Mouse (Mus musculus): ENCODE measurements around the gene Sh3gl1. TPM values are rescaled to one million over a fixed set of nuclear protein-coding genes. Genes with fewer than 3 reads are reported as not detected.
A peak's percentile ranks its signal among the peaks of the same experiment; 100 is the strongest.

The Sh3gl1 gene
- polyA plus RNA-seq, 1 experiment from 2014 or later = 85.2 TPM

GRCm38 (mm10) chr17:56031431-56031830 lies 5.0 kb downstream of the Sh3gl1 start:
- in situ Hi-C loops (cut with MboI; ENCODE audit: low pct_unique_long_range_greater_than_20kb) = no loop called here
- no peak for TF ChIP-seq CTCF (IDR thresholded peaks at IDR 0.05)
- H3K27me3 ChIP-seq = no peaks in the 10 kb centered on the region
- ChIA-PET POLR2A (no interaction called here), CTCF (interaction anchor here (1.1 to 7.1 kb wide), 6 partner anchors 9 to 48 kb away, joined by 3 to 54 read pairs (median 8); partner anchors contain the start of genes Chaf1a and Hdgfl2)
- ATAC-seq = no peak
- no peak for DNase-seq (ENCODE audit: low read depth, low spot score)

- POLR2A ChIA-PET = interaction anchor here (1.2 kb wide), 1 partner anchor 9 kb away, joined by 3 read pairs; no protein-coding TSS in a partner anchor
- CTCF ChIA-PET = interaction anchor here (1.1 to 7.1 kb wide), 6 partner anchors 9 to 48 kb away, joined by 3 to 54 read pairs (median 8); partner anchors contain the start of genes Chaf1a and Hdgfl2
- TF ChIP-seq CTCF (IDR thresholded peaks at IDR 0.05) = no peak
- peak; percentile 13 for ATAC-seq
- no peaks in the 10 kb centered on the region for H3K27me3 ChIP-seq
- no peak for DNase-seq (ENCODE audit: low read depth, low spot score)
- in situ Hi-C loops (cut with MboI; ENCODE audit: low pct_unique_long_range_greater_than_20kb) = no loop called here
Observed at GRCm38 (mm10) chr17:56030919-56031318, 5.5 kb downstream of the Sh3gl1 start.

DNA sequence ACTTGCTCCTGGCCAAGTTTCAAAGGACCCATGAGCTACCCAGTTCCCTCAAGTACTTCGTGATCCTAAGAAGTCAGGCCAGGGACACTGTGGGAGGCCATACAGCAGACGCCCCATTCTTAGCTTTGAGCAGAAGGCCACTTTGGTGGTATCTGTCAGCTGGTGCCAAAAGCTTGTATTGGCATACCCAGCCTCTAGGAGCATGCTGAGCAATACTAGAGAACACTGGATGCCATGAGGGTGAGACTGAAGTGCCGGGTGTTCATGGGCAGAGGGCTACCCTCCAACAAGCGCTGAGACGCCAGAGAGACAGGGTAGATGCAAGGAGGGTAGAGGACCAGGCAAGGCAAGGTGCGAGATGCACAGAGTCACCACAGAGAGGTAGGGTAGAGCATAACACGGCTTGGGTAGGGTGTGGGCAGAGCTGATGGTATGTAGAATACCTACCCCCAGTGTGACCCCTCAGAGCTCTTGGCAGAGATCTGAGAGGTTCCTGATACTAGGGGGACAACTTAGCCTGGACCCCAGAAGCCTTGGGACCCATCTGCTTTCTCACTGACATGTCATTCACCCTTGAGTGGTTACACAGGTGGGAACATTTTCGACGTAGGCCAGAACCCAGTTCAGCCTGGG lies 6.1 kb downstream of the Sh3gl1 start:
- ATAC-seq (no peak), DNase-seq (ENCODE audit: low read depth, low spot score) (no peak)
- TF ChIP-seq CTCF (IDR thresholded peaks at IDR 0.05) = no peak
- POLR2A ChIA-PET = interaction anchor here (1.2 kb wide), 2 partner anchors 8 to 10 kb away, joined by 3 read pairs; no protein-coding TSS in a partner anchor
- in situ Hi-C loops (cut with MboI; ENCODE audit: low pct_unique_long_range_greater_than_20kb) = no loop called here
- H3K27me3 ChIP-seq = no peaks in the 10 kb centered on the region
- CTCF ChIA-PET = interaction anchor here (1.3 to 6.3 kb wide), 5 partner anchors 9 to 49 kb away, joined by 3 to 54 read pairs (median 5); partner anchors contain the start of gene Hdgfl2

GRCm38 (mm10) chr17:56027801-56028441 lies 8.5 kb downstream of the Sh3gl1 start:
- TF ChIP-seq CTCF (IDR thresholded peaks at IDR 0.05) = no peak
- no peaks in the 10 kb centered on the region for H3K27me3 ChIP-seq
- ChIA-PET CTCF (interaction anchor here (1.1 to 3.7 kb wide), 4 partner anchors 9 to 19 kb away, joined by 3 to 23 read pairs (median 5); partner anchors contain the start of gene Sh3gl1), POLR2A (interaction anchor here (1.3 kb wide), 1 partner anchor 8 kb away, joined by 3 read pairs; the partner anchor contains the start of gene Sh3gl1)
- in situ Hi-C loops (cut with MboI; ENCODE audit: low pct_unique_long_range_greater_than_20kb) = no loop called here
- ATAC-seq (no peak), DNase-seq (ENCODE audit: low read depth, low spot score) (no peak)

DNA sequence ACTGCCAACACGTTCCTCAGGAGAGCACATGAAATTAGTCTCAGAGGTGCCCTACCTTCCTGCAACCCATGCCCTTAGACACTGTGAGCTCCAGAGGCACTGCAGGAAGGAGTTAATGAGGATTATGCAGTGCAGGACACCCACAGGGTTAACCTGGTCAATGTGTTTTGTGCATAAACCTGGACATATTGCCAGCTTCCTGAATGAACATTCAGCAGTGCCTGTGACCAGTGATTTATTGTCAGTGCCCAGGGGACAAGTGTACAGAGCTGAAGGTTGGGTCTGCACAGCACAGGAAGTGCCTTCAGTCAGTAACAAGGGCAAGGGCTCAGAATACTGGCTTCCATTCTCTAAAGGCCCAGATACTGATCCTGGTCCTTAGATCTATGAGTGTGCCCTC lies 9.6 kb downstream of the Sh3gl1 start:
- TF ChIP-seq CTCF (IDR thresholded peaks at IDR 0.05) = no peak
- in situ Hi-C loops (cut with MboI; ENCODE audit: low pct_unique_long_range_greater_than_20kb) = no loop called here
- DNase-seq (ENCODE audit: low read depth, low spot score) = no peak
- ChIA-PET CTCF (interaction anchor here (1.1 to 3.7 kb wide), 3 partner anchors 9 to 16 kb away, joined by 3 to 23 read pairs (median 7); partner anchors contain the start of gene Sh3gl1), POLR2A (interaction anchor here (1.3 kb wide), 1 partner anchor 9 kb away, joined by 3 read pairs; the partner anchor contains the start of gene Sh3gl1)
- ATAC-seq = no peak
- H3K27me3 ChIP-seq = no peaks in the 10 kb centered on the region

DNA sequence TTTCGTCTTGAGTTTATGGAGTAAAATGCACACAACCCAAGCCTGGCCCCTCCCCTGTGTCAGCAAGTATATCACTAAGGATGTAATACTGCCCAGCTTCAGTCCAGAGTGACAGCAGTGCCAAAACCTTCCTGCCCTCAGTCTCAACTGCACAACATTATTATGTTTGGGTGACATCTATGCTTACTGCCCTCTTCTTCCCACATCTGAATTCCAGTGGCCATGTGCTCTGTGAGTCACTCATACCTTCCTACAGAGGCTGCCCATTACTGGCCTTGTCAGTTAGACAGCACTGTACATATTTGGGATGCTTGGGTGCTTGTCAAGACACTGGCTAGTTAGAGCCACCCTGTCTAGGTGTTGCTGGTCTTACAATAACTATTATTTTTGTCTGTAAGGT lies 10.1 kb downstream of the Sh3gl1 start:
- ATAC-seq (peak; percentile 89), DNase-seq (ENCODE audit: low read depth, low spot score) (no peak)
- H3K27me3 ChIP-seq = no peaks in the 10 kb centered on the region
- ChIA-PET CTCF (interaction anchor here (3.7 kb wide), 1 partner anchor 10 kb away, joined by 23 read pairs; the partner anchor contains the start of gene Sh3gl1), POLR2A (no interaction called here)
- in situ Hi-C loops (cut with MboI; ENCODE audit: low pct_unique_long_range_greater_than_20kb) = no loop called here
- no peak for TF ChIP-seq CTCF (IDR thresholded peaks at IDR 0.05)

GRCm38 (mm10) chr17:56024931-56025330 lies 11.5 kb downstream of the Sh3gl1 start:
- in situ Hi-C loops (cut with MboI; ENCODE audit: low pct_unique_long_range_greater_than_20kb) = loop anchor here (25.0 kb wide), 1 partner anchor 313 kb away; the partner anchor contains the start of gene Pot1b
- no peaks in the 10 kb centered on the region for H3K27me3 ChIP-seq
- no peak for TF ChIP-seq CTCF (IDR thresholded peaks at IDR 0.05)
- ChIA-PET POLR2A (no interaction called here), CTCF (interaction anchor here (1.3 to 3.7 kb wide), 2 partner anchors 12 to 16 kb away, joined by 3 to 23 read pairs; partner anchors contain the start of gene Sh3gl1)
- no peak for ATAC-seq
- no peak for DNase-seq (ENCODE audit: low read depth, low spot score)

DNA sequence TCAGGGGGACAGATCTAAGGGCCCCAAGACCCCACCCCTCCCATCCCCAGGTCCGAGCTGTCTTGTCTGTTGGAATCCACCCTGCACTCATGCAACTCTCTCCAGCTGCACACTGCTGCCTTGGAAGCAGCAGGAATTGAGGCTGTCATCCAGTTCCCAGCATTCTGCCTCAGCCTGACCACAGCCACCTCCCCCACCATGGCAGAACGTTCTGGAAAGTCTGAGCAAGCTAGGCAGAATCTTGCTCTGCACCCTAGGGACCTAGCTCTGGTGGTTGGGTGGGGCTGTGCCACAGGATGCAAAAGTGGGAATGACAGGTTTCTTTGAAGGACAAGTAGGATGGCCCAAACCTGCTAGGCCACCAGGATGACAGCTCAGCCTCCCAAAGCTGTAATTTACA lies 12.0 kb downstream of the Sh3gl1 start:
- no peak for TF ChIP-seq CTCF (IDR thresholded peaks at IDR 0.05)
- ChIA-PET POLR2A (no interaction called here), CTCF (interaction anchor here (1.3 kb wide), 1 partner anchor 15 kb away, joined by 3 read pairs; no protein-coding TSS in a partner anchor)
- in situ Hi-C loops (cut with MboI; ENCODE audit: low pct_unique_long_range_greater_than_20kb) = loop anchor here (25.0 kb wide), 1 partner anchor 312 kb away; the partner anchor contains the start of gene Pot1b
- DNase-seq (ENCODE audit: low read depth, low spot score) (no peak), ATAC-seq (no peak)
- no peaks in the 10 kb centered on the region for H3K27me3 ChIP-seq

GRCm38 (mm10) chr17:56023386-56023785 lies 13.0 kb downstream of the Sh3gl1 start:
- ChIA-PET CTCF (interaction anchor here (1.1 kb wide), 1 partner anchor 10 kb away, joined by 4 read pairs; no protein-coding TSS in a partner anchor), POLR2A (interaction anchor here (0.6 kb wide), 2 partner anchors 136 to 362 kb away, joined by 3 to 5 read pairs; no protein-coding TSS in a partner anchor)
- DNase-seq (ENCODE audit: low read depth, low spot score) = no peak
- H3K27me3 ChIP-seq = no peaks in the 10 kb centered on the region
- TF ChIP-seq CTCF (IDR thresholded peaks at IDR 0.05) = no peak
- in situ Hi-C loops (cut with MboI; ENCODE audit: low pct_unique_long_range_greater_than_20kb) = loop anchor here (25.0 kb wide), 1 partner anchor 311 kb away; the partner anchor contains the start of gene Pot1b
- ATAC-seq = no peak

GRCm38 (mm10) chr17:56022989-56023290 lies 13.5 kb downstream of the Sh3gl1 start:
- ChIA-PET POLR2A (no interaction called here), CTCF (interaction anchor here (0.7 to 1.1 kb wide), 2 partner anchors 10 to 13 kb away, joined by 3 to 4 read pairs; partner anchors contain the start of gene Sh3gl1)
- in situ Hi-C loops (cut with MboI; ENCODE audit: low pct_unique_long_range_greater_than_20kb) = loop anchor here (25.0 kb wide), 1 partner anchor 311 kb away; the partner anchor contains the start of gene Pot1b
- DNase-seq (ENCODE audit: low read depth, low spot score) (no peak), ATAC-seq (no peak)
- TF ChIP-seq CTCF (IDR thresholded peaks at IDR 0.05) = no peak
- H3K27me3 ChIP-seq = no peaks in the 10 kb centered on the region

Data from Patski (cell line).